Mouse (Mus musculus): Measurements from ENCODE around the gene Vmn2r74.

Vmn2r74 gene

DNA sequence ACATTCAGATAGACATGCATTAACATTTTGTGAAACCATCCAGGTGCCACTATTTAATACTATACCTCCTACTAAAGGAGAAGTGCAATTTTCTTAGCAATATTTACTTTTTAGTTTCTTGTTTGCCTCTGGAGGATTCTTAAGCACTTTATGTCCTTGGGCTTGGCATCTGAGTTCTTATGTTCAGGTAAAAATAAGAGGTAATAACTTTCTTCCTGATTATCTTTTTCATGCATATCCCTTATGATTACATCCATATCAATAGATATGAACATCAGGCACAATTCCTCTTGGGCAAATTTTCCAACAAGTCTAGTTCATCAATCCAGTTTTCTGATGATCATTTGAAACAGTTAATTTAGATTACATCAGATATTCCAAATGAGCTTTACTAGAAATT lies at the start of gene Vmn2r74:
Vmn2r74 (minus strand) TSS at position 101 of the 400 bp plus-strand sequence.
- DNase-seq, result no peak

DNA sequence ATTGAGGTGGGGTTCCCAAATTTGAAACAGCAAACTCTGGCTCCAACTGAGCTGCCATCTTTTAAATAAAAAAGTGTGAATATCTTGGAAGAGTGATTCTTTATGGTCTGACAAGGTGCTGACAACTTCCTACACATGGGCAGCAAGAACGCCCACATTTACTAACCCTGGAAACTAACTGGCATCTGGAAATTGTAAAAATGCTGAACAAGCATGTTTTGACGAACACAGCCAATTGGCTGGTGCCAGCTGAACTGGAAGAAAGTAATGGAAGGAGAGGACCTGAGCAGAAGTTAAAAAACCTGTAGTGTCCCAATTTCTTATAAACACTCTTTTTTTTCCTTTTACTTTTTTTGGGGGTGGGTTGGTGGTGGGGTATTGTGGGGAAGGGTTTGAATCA lies 46.1 kb upstream of the Vmn2r74 start:
- no peak for DNase-seq

Data from kidney, adult 9 months (tissue).